Comparison of ENCODE assay signal across 24 mouse cellular contexts in genomic region chr12:90862632-90863031, GRCm38 (mm10).
"Had no signal": no experiment of that assay in that cellular context is flagged by ENCODE, and none has a peak within 500 bp of the region (broad histone marks: within the 10 kb centered on the region; RNA-seq: fewer than 3 reads in every experiment).

No protein-coding gene starts in this region.

- H3K9ac ChIP-seq: heart, embryonic 13.5 days; heart, embryonic 15.5 days; hindbrain, embryonic 13.5 days; hindbrain, embryonic 15.5 days; kidney, embryonic 15.5 days; limb, embryonic 13.5 days; limb, embryonic 15.5 days had no signal

- H3K4me3 ChIP-seq: heart, adult 2 months; heart, embryonic 13.5 days; heart, embryonic 15.5 days; hindbrain, embryonic 13.5 days; hindbrain, embryonic 15.5 days; kidney, embryonic 15.5 days; limb, embryonic 13.5 days; limb, embryonic 15.5 days had no signal

- H3K4me1 ChIP-seq: heart, embryonic 13.5 days; heart, embryonic 15.5 days; hindbrain, embryonic 13.5 days; hindbrain, embryonic 15.5 days; kidney, embryonic 15.5 days; limb, embryonic 13.5 days; limb, embryonic 15.5 days had no signal

- H3K9me3 ChIP-seq: heart, embryonic 13.5 days; heart, embryonic 15.5 days; hindbrain, embryonic 13.5 days; hindbrain, embryonic 15.5 days; kidney, embryonic 15.5 days; limb, embryonic 13.5 days; limb, embryonic 15.5 days had no signal

- H3K36me3 ChIP-seq: heart, embryonic 13.5 days; heart, embryonic 15.5 days; hindbrain, embryonic 13.5 days; hindbrain, embryonic 15.5 days; kidney, embryonic 15.5 days; limb, embryonic 13.5 days; limb, embryonic 15.5 days had no signal

- H3K27me3 ChIP-seq: heart, embryonic 13.5 days; heart, embryonic 15.5 days; hindbrain, embryonic 13.5 days; hindbrain, embryonic 15.5 days; kidney, embryonic 15.5 days; limb, embryonic 13.5 days; limb, embryonic 15.5 days had no signal

- H3K4me2 ChIP-seq: heart, embryonic 11.5 days; heart, embryonic 13.5 days; heart, embryonic 15.5 days; hindbrain, embryonic 13.5 days; hindbrain, embryonic 15.5 days; kidney, embryonic 15.5 days; limb, embryonic 13.5 days; limb, embryonic 15.5 days had no signal

- DNase-seq: gastrocnemius, postnatal 14 days; gastrocnemius, postnatal 36 days; heart, adult 2 months; heart, postnatal 14 days; heart, postnatal 36 days; kidney, adult 11 months; kidney, adult 2 months; kidney, adult 9 months; kidney, postnatal 14 days; kidney, postnatal 36 days; layer of hippocampus, adult 9-11 months; layer of hippocampus, postnatal 36 days; left cerebral cortex, postnatal 4 days had no signal

- ATAC-seq: hindbrain, postnatal 0 days; intestine, embryonic 16.5 days had no signal

- H3K27ac ChIP-seq: heart, adult 2 months; heart, embryonic 13.5 days; heart, embryonic 15.5 days; hindbrain, embryonic 13.5 days; hindbrain, embryonic 15.5 days; hindbrain, postnatal 0 days; kidney, embryonic 15.5 days; kidney, postnatal 0 days; limb, embryonic 13.5 days; limb, embryonic 15.5 days had no signal
